Mouse (Mus musculus) CD4-positive, CD25-positive, alpha-beta regulatory T cell, adult 2 months (primary cell): ENCODE results near the gene Ocrl.

Source experiments
- DNase-seq: peaks from one replicate; pipeline ENCODE4 v3.0.0-alpha.2; 2012; ENCODE audit warnings: low read depth, low spot score

Gene Ocrl

GRCm38 (mm10) chrX:47977078-47977477 lies 64.9 kb downstream of the Ocrl start:
- DNase-seq = no peak

GRCm38 (mm10) chrX:47985000-47985619 lies 72.9 kb downstream of the Ocrl start:
- DNase-seq = peak; percentile 68

GRCm38 (mm10) chrX:47988024-47988423 lies 75.8 kb downstream of the Ocrl start:
- no peak for DNase-seq

GRCm38 (mm10) chrX:47992606-47993005 lies 80.4 kb downstream of the Ocrl start:
- peak; percentile 84 for DNase-seq

GRCm38 (mm10) chrX:47998412-47998811 lies 86.2 kb downstream of the Ocrl start:
- DNase-seq = peak; percentile 42

GRCm38 (mm10) chrX:48001151-48001550 lies 89.0 kb downstream of the Ocrl start:
- no peak for DNase-seq

GRCm38 (mm10) chrX:48004786-48005185 lies 92.6 kb downstream of the Ocrl start:
- no peak for DNase-seq

GRCm38 (mm10) chrX:48006062-48006461 lies 93.9 kb downstream of the Ocrl start:
- DNase-seq = no peak

GRCm38 (mm10) chrX:48011656-48012055 lies 99.5 kb downstream of the Ocrl start:
- no peak for DNase-seq
